Mouse (Mus musculus): ENCODE results near the gene Bmpr1b.

- no peak for TF ChIP-seq CTCF (IDR thresholded peaks at IDR 0.05; ENCODE audit: low read depth, low read length)
- TF ChIP-seq POLR2A (IDR thresholded peaks at IDR 0.05; ENCODE audit: insufficient read depth, low read length) = no peak
These were observed 274.1 kb downstream of the Bmpr1b start for GRCm38 (mm10) chr3:141895096-141895495.

All from ES-Bruce4 (cell line).